Mouse (Mus musculus) liver, embryonic 14.5 days (tissue): ENCODE measurements around the gene Cdc37l1.

Experiments
- CTCF ChIP-seq: IDR thresholded peaks from 2 replicates; pipeline ENCODE4 v1.5.1; 2016; ENCODE audit warnings: antibody characterized with exemption, low read depth, control low read depth
- EP300 ChIP-seq: IDR thresholded peaks from 2 replicates; pipeline ENCODE4 v1.6.1; 2016; ENCODE audit warnings: antibody characterized with exemption, low read depth

- no peak for TF ChIP-seq EP300
- TF ChIP-seq CTCF = no peak
Measured at GRCm38 (mm10) chr19:29011355-29011990, 21.3 kb downstream of the Cdc37l1 start.
